Mouse (Mus musculus): ENCODE results near the gene Tubgcp2. TPM values are rescaled to one million over a fixed set of nuclear protein-coding genes. Genes with fewer than 3 reads are reported as not detected.

Gene Tubgcp2
- total and polyA plus RNA-seq, 3 experiments = 42.5 to 50.4 (median 46.7) TPM

DNA sequence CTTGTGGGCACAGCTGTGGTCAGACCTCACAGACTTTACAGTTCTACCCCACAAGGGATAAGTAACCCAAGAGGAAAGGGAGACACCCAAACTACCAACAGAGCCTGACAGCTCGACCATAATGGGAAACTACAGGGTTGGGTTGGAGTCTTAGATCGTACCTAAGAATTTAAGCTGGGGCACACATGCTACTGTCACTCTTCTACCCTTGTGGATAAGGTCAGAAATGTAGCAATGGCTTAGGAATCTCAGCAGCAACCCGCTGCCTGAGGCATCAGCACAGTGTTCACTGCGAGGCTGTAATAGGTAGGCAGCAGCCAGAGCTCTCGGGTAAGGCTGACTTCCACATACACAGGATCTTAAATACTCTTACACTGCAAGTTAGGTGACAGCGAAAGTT lies 42.9 kb downstream of the Tubgcp2 start:
- Histone ChIP-seq H3K9ac (ENCODE audit: insufficient read depth, low read depth) (peak overlapping the region; percentile 20; the same call in 1 of the 2 replicates), H3K4me2 (ENCODE audit: insufficient read depth, low read depth, poor library complexity, severe bottlenecking) (no peak overlapping the region), H3K4me1 (ENCODE audit: control insufficient read depth in 1 of 2, insufficient read depth in 2 of 2) (peaks cover 25 to 59% of the 10 kb centered on the region in 2 experiments), H3K4me3 (replicated peaks in 1 of 3; ENCODE audit: low read depth in 2 of 3, low read length in 2 of 3, poor library complexity in 1 of 3) (no peak overlapping the region), H3K9me3 (replicated peaks; ENCODE audit: low read length) (no peaks in the 10 kb centered on the region), H3K79me2 (replicated peaks; ENCODE audit: control insufficient read depth, extremely low read depth, insufficient read depth, poor library complexity, severe bottlenecking) (peaks cover 26% of the 10 kb centered on the region), H3K27me3 (replicated peaks) (no peaks in the 10 kb centered on the region), H3K27ac (ENCODE audit: insufficient read depth, low read depth) (peak overlapping the region; percentile 71), H3K36me3 (replicated peaks in 1 of 2; ENCODE audit: control insufficient read depth in 1 of 2, insufficient read depth in 1 of 2, low read length in 1 of 2) (peaks cover 43 to 60% of the 10 kb centered on the region in 2 experiments)
- dilution Hi-C loops (cut with MboI; ENCODE audit: extremely low pct_ligation_motif_present, extremely low pct_unique_long_range_greater_than_20kb, low sequenced_read_pairs) (no loop called here), in situ Hi-C loops (cut with MboI; ENCODE audit: low pct_ligation_motif_present, low pct_unique_long_range_greater_than_20kb, low sequenced_read_pairs) (loop anchor here (5.0 to 10.0 kb wide), 2 partner anchors 81 to 141 kb away; partner anchors contain the start of gene Mtg1)
- TF ChIP-seq TBP (conservative IDR thresholded peaks at IDR 0.05; ENCODE audit: low read depth, low read length) (no peak), GABPA (IDR thresholded peaks at IDR 0.05; ENCODE audit: insufficient replicate concordance, low read depth, low read length) (no peak), MYC (IDR thresholded peaks at IDR 0.05; ENCODE audit: low read depth, low read length) (no peak), SIN3A (IDR thresholded peaks at IDR 0.05; ENCODE audit: low read length) (no peak), RCOR1 (conservative IDR thresholded peaks at IDR 0.05; ENCODE audit: low read depth, low read length) (no peak), CHD2 (IDR thresholded peaks at IDR 0.05; ENCODE audit: low read length) (no peak), NELFE (IDR thresholded peaks at IDR 0.05; ENCODE audit: low read depth, low read length) (no peak), TCF12 (IDR thresholded peaks at IDR 0.05; ENCODE audit: low read depth, low read length) (no peak), IRF4 (IDR thresholded peaks at IDR 0.05; ENCODE audit: low read depth, low read length) (no peak), ZMIZ1 (IDR thresholded peaks at IDR 0.05; ENCODE audit: low read depth, low read length) (no peak), E2F4 (IDR thresholded peaks at IDR 0.05; ENCODE audit: insufficient replicate concordance, low read depth, low read length) (no peak), RAD21 (IDR thresholded peaks at IDR 0.05; ENCODE audit: low read depth, low read length) (no peak), BHLHE40 (IDR thresholded peaks at IDR 0.05; ENCODE audit: low read depth, low read length) (no peak), POLR2A (IDR thresholded peaks at IDR 0.05; ENCODE audit: low read depth, low read length) (no peak), ZNF384 (IDR thresholded peaks at IDR 0.05; ENCODE audit: low read depth, low read length) (no peak), KAT2A (IDR thresholded peaks at IDR 0.05; ENCODE audit: insufficient replicate concordance, low read length) (no peak), ELF1 (IDR thresholded peaks at IDR 0.05; ENCODE audit: low read depth, low read length) (no peak)
- DNase-seq (ENCODE audit: extremely low read depth) = no peak

- DNase-seq (ENCODE audit: extremely low read depth) = peak; percentile 92
- in situ Hi-C loops (cut with MboI; ENCODE audit: low pct_ligation_motif_present, low pct_unique_long_range_greater_than_20kb, low sequenced_read_pairs) (loop anchor here (5.0 to 10.0 kb wide), 2 partner anchors 80 to 142 kb away; partner anchors contain the start of gene Mtg1), dilution Hi-C loops (cut with MboI; ENCODE audit: extremely low pct_ligation_motif_present, extremely low pct_unique_long_range_greater_than_20kb, low sequenced_read_pairs) (no loop called here)
- Histone ChIP-seq H3K9ac (ENCODE audit: insufficient read depth, low read depth) (peak within 1 kb of the TSS; percentile 72), H3K4me2 (ENCODE audit: insufficient read depth, low read depth, poor library complexity, severe bottlenecking) (peak within 1 kb of the TSS; percentile 69), H3K27ac (ENCODE audit: insufficient read depth, low read depth) (peak within 1 kb of the TSS; percentile 71), H3K79me2 (replicated peaks; ENCODE audit: control insufficient read depth, extremely low read depth, insufficient read depth, poor library complexity, severe bottlenecking) (peaks cover 26% of the 10 kb centered on the region), H3K27me3 (replicated peaks) (no peaks in the 10 kb centered on the region), H3K36me3 (replicated peaks in 1 of 2; ENCODE audit: control insufficient read depth in 1 of 2, insufficient read depth in 1 of 2, low read length in 1 of 2) (peaks cover 44 to 60% of the 10 kb centered on the region in 2 experiments), H3K4me1 (ENCODE audit: control insufficient read depth in 1 of 2, insufficient read depth in 2 of 2) (peaks cover 25 to 63% of the 10 kb centered on the region in 2 experiments), H3K4me3 (replicated peaks in 1 of 3; ENCODE audit: low read depth in 2 of 3, low read length in 2 of 3, poor library complexity in 1 of 3) (peak within 1 kb of the TSS; percentile 68 to 79 (median 68)), H3K9me3 (replicated peaks; ENCODE audit: low read length) (no peaks in the 10 kb centered on the region)
- no peak for TF ChIP-seq CTCF (conservative IDR thresholded peaks at IDR 0.05 in 1 of 2, IDR thresholded peaks at IDR 0.05 in 1 of 2; ENCODE audit: low read depth in 2 of 2, low read length in 2 of 2)
- 0 out of 2 replicates have a peak, but pooled peaks have one; percentile 14 for TF ChIP-seq MXI1 (IDR thresholded peaks at IDR 0.05; ENCODE audit: low read depth, low read length)
- 0 out of 2 replicates have a peak, but pooled peaks have one; percentile 12 for TF ChIP-seq IRF4 (IDR thresholded peaks at IDR 0.05; ENCODE audit: low read depth, low read length)
- TF ChIP-seq SIN3A (IDR thresholded peaks at IDR 0.05; ENCODE audit: low read length) = peak; percentile 53; the same call in 1 of the 2 replicates
- TF ChIP-seq ZKSCAN1 (IDR thresholded peaks at IDR 0.05; ENCODE audit: borderline replicate concordance, low read depth, low read length) = no peak
- TF ChIP-seq MEF2A (IDR thresholded peaks at IDR 0.05; ENCODE audit: borderline replicate concordance, low read depth, low read length) = no peak
- TF ChIP-seq TBP (conservative IDR thresholded peaks at IDR 0.05; ENCODE audit: low read depth, low read length) = peak; percentile 92
- peak; percentile 88 for TF ChIP-seq POLR2A (IDR thresholded peaks at IDR 0.05; ENCODE audit: low read depth, low read length)
- peak; percentile 85; the same call in 1 of the 2 replicates for TF ChIP-seq POLR2AphosphoS2 (IDR thresholded peaks at IDR 0.05; ENCODE audit: low read depth, low read length)
- peak; percentile 72 for TF ChIP-seq NELFE (IDR thresholded peaks at IDR 0.05; ENCODE audit: low read depth, low read length)
- no peak for TF ChIP-seq E2F4 (IDR thresholded peaks at IDR 0.05; ENCODE audit: insufficient replicate concordance, low read depth, low read length)
- peak; percentile 80 for TF ChIP-seq TCF12 (IDR thresholded peaks at IDR 0.05; ENCODE audit: low read depth, low read length)
- 0 out of 2 replicates have a peak, but pooled peaks have one; percentile 53 for TF ChIP-seq MAZ (IDR thresholded peaks at IDR 0.05; ENCODE audit: low read depth, low read length)
These were observed 44.1 kb downstream of the Tubgcp2 start, which contains the start of gene Adam8 for GRCm38 (mm10) chr7:139992406-139992805. TSS of gene Adam8 (minus strand) at chr7:139992562.

All from CH12.LX (cell line).